Mouse (Mus musculus) right cerebral cortex, adult 18-20 months (tissue): ENCODE measurements around the gene Tmem145.
"Not testable (repeated sequence)": the region's sequence is repeated elsewhere in the genome, so short reads cannot be mapped to it uniquely, and the experiment has no call there.

ENCODE experiments used
- DNase-seq: peaks from one replicate; pipeline ENCODE4 v3.0.0; 2022; ENCODE audit warnings: mixed read lengths

The Tmem145 gene

GRCm38 (mm10) chr7:25305956-25306613, at the start of gene Tmem145:
Gene Tmem145, plus strand, starts transcription at chr7:25306106.
- peak; percentile 42 for DNase-seq

GRCm38 (mm10) chr7:25261896-25262295, 44.0 kb upstream of the Tmem145 start:
- DNase-seq, result no peak

GRCm38 (mm10) chr7:25263968-25264870, 41.7 kb upstream of the Tmem145 start:
- no peak for DNase-seq

- DNase-seq, result not testable (repeated sequence)
These were observed 40.2 kb upstream of the Tmem145 start for GRCm38 (mm10) chr7:25265743-25266142.

- DNase-seq, result no peak
These were observed 39.5 kb upstream of the Tmem145 start for GRCm38 (mm10) chr7:25266180-25266962.

- peak; percentile 99 for DNase-seq
These were observed 38.6 kb upstream of the Tmem145 start, which contains the start of gene Cic for GRCm38 (mm10) chr7:25267301-25267750. Gene Cic, plus strand, starts transcription at chr7:25267704.

GRCm38 (mm10) chr7:25267751-25268463, 38.0 kb upstream of the Tmem145 start:
- peak; percentile 100 for DNase-seq

- no peak for DNase-seq
These were observed 37.3 kb upstream of the Tmem145 start for GRCm38 (mm10) chr7:25268588-25268987.

- DNase-seq, result no peak
These were observed 36.9 kb upstream of the Tmem145 start for GRCm38 (mm10) chr7:25269029-25269428.

GRCm38 (mm10) chr7:25269545-25270271, 36.2 kb upstream of the Tmem145 start:
- no peak for DNase-seq

GRCm38 (mm10) chr7:25270652-25271633, 35.0 kb upstream of the Tmem145 start:
- no peak for DNase-seq

GRCm38 (mm10) chr7:25271651-25272444, 34.1 kb upstream of the Tmem145 start:
- no peak for DNase-seq

- DNase-seq, result no peak
These were observed 33.3 kb upstream of the Tmem145 start for GRCm38 (mm10) chr7:25272445-25273258.

GRCm38 (mm10) chr7:25273259-25274241, 32.4 kb upstream of the Tmem145 start:
- no peak for DNase-seq

GRCm38 (mm10) chr7:25274571-25274970, 31.3 kb upstream of the Tmem145 start:
- no peak for DNase-seq

GRCm38 (mm10) chr7:25274996-25275395, 30.9 kb upstream of the Tmem145 start:
- no peak for DNase-seq
